Mouse (Mus musculus) right cerebral cortex, postnatal 36 days (tissue): Measurements from ENCODE around the gene Hist1h2bc.

Experiments
- DNase-seq, 2 experiments: peaks; one replicate each; pipeline ENCODE4 v3.0.0; 2022; ENCODE audit warnings: low spot score in 2 of 2, mixed read lengths in 1 of 2

Gene Hist1h2bc

GRCm38 (mm10) chr13:23737091-23737490 is 53.1 kb downstream of the Hist1h2bc start:
- no peak for DNase-seq

- no peak for DNase-seq
Measured at GRCm38 (mm10) chr13:23738041-23738440, 54.0 kb downstream of the Hist1h2bc start.

GRCm38 (mm10) chr13:23738677-23739068 is 54.7 kb downstream of the Hist1h2bc start, which contains the start of gene Hist1h1c:
Gene Hist1h1c, plus strand, starts transcription at chr13:23738808.
- DNase-seq = peak; percentile 88 to 91

GRCm38 (mm10) chr13:23739069-23739921 is 55.3 kb downstream of the Hist1h2bc start:
- peak; percentile 94 to 97 for DNase-seq

DNA sequence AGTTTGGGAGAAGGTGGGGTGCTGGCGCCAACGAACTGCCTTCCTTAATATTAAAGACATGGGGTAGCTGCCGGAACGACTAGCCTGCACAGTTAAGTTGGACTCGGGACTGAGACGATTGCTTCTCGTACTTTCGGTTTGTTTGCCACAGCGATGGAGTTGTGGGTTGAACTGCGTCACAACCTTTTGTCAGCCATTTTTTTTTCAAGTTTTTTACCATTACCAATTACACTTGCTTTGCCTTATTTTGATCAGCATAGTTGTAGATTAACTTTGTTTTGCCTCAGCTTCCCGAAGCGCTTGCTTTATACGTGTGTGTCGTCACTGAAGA is 55.9 kb downstream of the Hist1h2bc start:
- DNase-seq = no peak

- DNase-seq = no peak
Measured at GRCm38 (mm10) chr13:23740256-23740840, 56.3 kb downstream of the Hist1h2bc start.

GRCm38 (mm10) chr13:23740910-23741309 is 56.9 kb downstream of the Hist1h2bc start:
- no peak for DNase-seq

GRCm38 (mm10) chr13:23742007-23742406 is 58.0 kb downstream of the Hist1h2bc start:
- DNase-seq = no peak
